Mouse (Mus musculus): ENCODE data around the gene Slc12a3.
A peak's percentile ranks its signal among the peaks of the same experiment; 100 is the strongest.
"Not testable (repeated sequence)": the region's sequence is repeated elsewhere in the genome, so short reads cannot be mapped to it uniquely, and the experiment has no call there.

Slc12a3 gene

GRCm38 (mm10) chr8:94377031-94377430, 48.0 kb downstream of the Slc12a3 start:
- no peak for DNase-seq

GRCm38 (mm10) chr8:94377714-94378205, 48.8 kb downstream of the Slc12a3 start:
- peak; percentile 96 for DNase-seq

- no peak for DNase-seq
Observed at GRCm38 (mm10) chr8:94378763-94379415, 49.9 kb downstream of the Slc12a3 start.

- DNase-seq = no peak
Observed at GRCm38 (mm10) chr8:94379686-94380085, 50.7 kb downstream of the Slc12a3 start.

- no peak for DNase-seq
Observed at GRCm38 (mm10) chr8:94384166-94384565, 55.2 kb downstream of the Slc12a3 start.

GRCm38 (mm10) chr8:94385506-94386213, 56.7 kb downstream of the Slc12a3 start:
- DNase-seq = no peak

GRCm38 (mm10) chr8:94386214-94387026, 57.4 kb downstream of the Slc12a3 start, which contains the start of gene Herpud1:
Gene Herpud1 (plus strand): TSS chr8:94386438.
- DNase-seq = peak; percentile 98

GRCm38 (mm10) chr8:94387027-94387684, 58.2 kb downstream of the Slc12a3 start:
- DNase-seq = peak; percentile 98

GRCm38 (mm10) chr8:94387785-94388184, 58.8 kb downstream of the Slc12a3 start:
- DNase-seq = no peak

GRCm38 (mm10) chr8:94389531-94389930, 60.5 kb downstream of the Slc12a3 start:
- no peak for DNase-seq

- DNase-seq = no peak
Observed at GRCm38 (mm10) chr8:94390429-94390828, 61.4 kb downstream of the Slc12a3 start.

GRCm38 (mm10) chr8:94390910-94391309, 61.9 kb downstream of the Slc12a3 start:
- DNase-seq = no peak

GRCm38 (mm10) chr8:94392147-94392546, 63.1 kb downstream of the Slc12a3 start:
- DNase-seq = peak; percentile 68

GRCm38 (mm10) chr8:94392648-94393047, 63.6 kb downstream of the Slc12a3 start:
- no peak for DNase-seq

GRCm38 (mm10) chr8:94395851-94396540, 67.0 kb downstream of the Slc12a3 start:
- no peak for DNase-seq

GRCm38 (mm10) chr8:94396964-94397657, 68.1 kb downstream of the Slc12a3 start:
- peak; percentile 66 for DNase-seq

GRCm38 (mm10) chr8:94398587-94398986, 69.6 kb downstream of the Slc12a3 start:
- DNase-seq = no peak

- no peak for DNase-seq
Observed at GRCm38 (mm10) chr8:94399361-94399953, 70.5 kb downstream of the Slc12a3 start.

GRCm38 (mm10) chr8:94399957-94400356, 71.0 kb downstream of the Slc12a3 start:
- not testable (repeated sequence) for DNase-seq

- DNase-seq = no peak
Observed at GRCm38 (mm10) chr8:94408443-94409080, 79.6 kb downstream of the Slc12a3 start.

GRCm38 (mm10) chr8:94409523-94409922, 80.5 kb downstream of the Slc12a3 start:
- DNase-seq = no peak

Measured in kidney, adult 11 months (tissue).